Mouse (Mus musculus): ENCODE results near the gene 2010003K11Rik. TPM values are rescaled to one million over a fixed set of nuclear protein-coding genes. Genes with fewer than 3 reads are reported as not detected.

The 2010003K11Rik gene
- polyA plus RNA-seq, 1 experiment from 2014 or later = 0.61 TPM

DNA sequence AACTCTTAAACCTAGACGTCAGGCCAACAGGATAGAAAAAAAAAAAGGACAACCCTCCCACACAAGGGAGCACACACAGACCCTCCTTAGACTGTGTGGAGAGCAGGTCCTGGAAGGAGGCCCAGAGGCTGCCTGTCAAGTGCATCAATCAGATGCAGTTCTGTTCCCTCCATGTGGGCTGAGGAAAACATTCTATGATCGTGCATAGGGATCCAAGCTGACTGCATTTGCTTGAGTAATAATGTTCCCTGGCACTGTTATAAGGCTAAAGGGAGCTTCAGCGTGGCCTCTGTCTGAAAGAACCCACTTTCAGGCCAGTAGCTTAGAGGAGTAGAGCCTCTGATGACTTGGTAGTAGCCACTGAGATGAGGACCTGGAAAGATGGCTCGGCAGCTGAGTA lies 45.9 kb downstream of the 2010003K11Rik start:
- Histone ChIP-seq H3K4me3 (replicated peaks; ENCODE audit: low read depth, low read length) (no peak overlapping the region), H3K4me2 (ENCODE audit: low read length) (no peak overlapping the region), H3K27me3 (ENCODE audit: insufficient read depth, low read length) (no peaks in the 10 kb centered on the region), H3K9ac (ENCODE audit: low read depth, low read length) (no peak overlapping the region), H3K9me3 (replicated peaks; ENCODE audit: low read length) (no peaks in the 10 kb centered on the region), H3K4me1 (replicated peaks; ENCODE audit: insufficient read depth, low read length) (0 out of 2 replicates have a peak, but pooled peaks cover 3% of the 10 kb centered on the region), H3K36me3 (ENCODE audit: insufficient read depth, low read length) (no peaks in the 10 kb centered on the region), H3K27ac (no peak overlapping the region)
- TF ChIP-seq CTCF (IDR thresholded peaks at IDR 0.05; ENCODE audit: low read depth) = no peak
- WGBS = 34% methylated on average over 4 of the region's 4 CpGs
- DNase-seq (ENCODE audit: low spot score) (no peak), ATAC-seq (replicated peaks; ENCODE audit: low FRiP score, low read depth) (no peak)

DNA sequence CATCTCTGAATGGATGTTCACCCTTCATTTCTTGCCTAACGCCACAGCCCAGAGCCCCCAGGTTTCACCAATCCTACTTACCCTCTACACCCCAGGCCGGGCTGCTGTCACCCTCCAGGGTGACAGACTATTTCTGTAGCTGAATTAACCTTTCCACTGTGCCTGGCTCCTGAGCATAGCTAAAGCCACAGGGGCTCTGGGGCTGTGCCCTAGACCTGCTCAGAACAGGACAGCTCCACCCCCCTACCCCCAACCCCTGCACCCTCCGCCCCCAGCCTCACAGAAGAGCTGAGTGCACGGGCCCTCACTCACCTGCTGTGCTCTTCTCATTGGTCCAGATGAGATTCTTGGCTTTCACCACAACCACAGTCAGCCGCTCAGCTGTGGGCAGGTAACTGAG lies 46.4 kb downstream of the 2010003K11Rik start:
- Histone ChIP-seq H3K9ac (ENCODE audit: low read depth, low read length) (no peak overlapping the region), H3K4me1 (replicated peaks; ENCODE audit: insufficient read depth, low read length) (0 out of 2 replicates have a peak, but pooled peaks cover 2% of the 10 kb centered on the region), H3K9me3 (replicated peaks; ENCODE audit: low read length) (no peaks in the 10 kb centered on the region), H3K27me3 (ENCODE audit: insufficient read depth, low read length) (no peaks in the 10 kb centered on the region), H3K27ac (no peak overlapping the region), H3K4me3 (replicated peaks; ENCODE audit: low read depth, low read length) (no peak overlapping the region), H3K36me3 (ENCODE audit: insufficient read depth, low read length) (no peaks in the 10 kb centered on the region), H3K4me2 (ENCODE audit: low read length) (no peak overlapping the region)
- ATAC-seq (replicated peaks; ENCODE audit: low FRiP score, low read depth) (no peak), DNase-seq (ENCODE audit: low spot score) (no peak)
- no peak for TF ChIP-seq CTCF (IDR thresholded peaks at IDR 0.05; ENCODE audit: low read depth)
- 39% methylated on average over 5 of the region's 5 CpGs for WGBS

DNA sequence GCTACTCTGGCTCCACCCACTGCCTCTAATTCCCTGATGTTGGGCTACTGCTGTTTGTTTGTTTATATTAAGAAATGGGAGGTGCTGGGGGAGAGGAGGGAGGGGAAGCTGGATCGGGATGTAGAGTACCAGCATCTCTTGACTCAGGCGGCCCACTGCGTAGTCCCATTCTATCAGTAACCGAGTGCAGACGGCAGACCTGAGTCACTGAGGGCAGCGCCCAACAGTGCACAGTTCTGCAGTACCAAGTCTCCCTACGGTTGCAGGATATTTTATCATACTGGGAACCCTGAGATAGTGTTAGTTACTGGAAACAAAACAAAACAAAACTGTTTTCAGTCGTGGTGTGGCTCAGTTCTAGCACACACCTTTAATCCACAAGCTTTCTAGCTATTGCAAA lies 47.3 kb downstream of the 2010003K11Rik start:
- H3K4me2 ChIP-seq (ENCODE audit: low read length) = no peak overlapping the region
- H3K4me1 ChIP-seq (replicated peaks; ENCODE audit: insufficient read depth, low read length) = no peaks in the 10 kb centered on the region
- H3K27me3 ChIP-seq (ENCODE audit: insufficient read depth, low read length) = no peaks in the 10 kb centered on the region
- H3K9me3 ChIP-seq (replicated peaks; ENCODE audit: low read length) = no peaks in the 10 kb centered on the region
- no peak overlapping the region for H3K27ac ChIP-seq
- no peak overlapping the region for H3K4me3 ChIP-seq (replicated peaks; ENCODE audit: low read depth, low read length)
- 70% methylated on average over 8 of the region's 8 CpGs for WGBS
- H3K9ac ChIP-seq (ENCODE audit: low read depth, low read length) = no peak overlapping the region
- ATAC-seq (replicated peaks; ENCODE audit: low FRiP score, low read depth) = no peak
- no peak for DNase-seq (ENCODE audit: low spot score)
- no peaks in the 10 kb centered on the region for H3K36me3 ChIP-seq (ENCODE audit: insufficient read depth, low read length)
- no peak for TF ChIP-seq CTCF (IDR thresholded peaks at IDR 0.05; ENCODE audit: low read depth)

DNA sequence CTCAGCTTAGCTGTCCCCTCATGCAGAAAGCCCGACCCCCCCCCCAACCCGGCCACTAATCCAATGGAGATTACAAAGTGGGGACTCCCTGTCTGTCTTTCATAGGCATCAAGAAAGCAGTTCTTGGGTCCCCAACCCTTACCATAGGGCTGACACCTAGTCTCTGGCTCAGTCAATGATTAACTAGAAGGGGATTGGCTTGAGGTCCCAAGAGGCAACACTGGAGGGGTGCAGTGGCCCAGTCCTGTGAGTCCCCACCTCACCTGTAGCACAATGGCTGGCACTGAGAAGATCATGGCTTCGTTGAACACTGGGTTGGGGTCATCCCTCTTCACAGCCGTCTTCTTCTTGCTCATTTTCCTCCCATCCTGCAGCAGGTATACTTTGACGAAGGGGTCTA lies 47.7 kb downstream of the 2010003K11Rik start:
- Histone ChIP-seq H3K4me3 (replicated peaks; ENCODE audit: low read depth, low read length) (no peak overlapping the region), H3K9me3 (replicated peaks; ENCODE audit: low read length) (no peaks in the 10 kb centered on the region), H3K4me1 (replicated peaks; ENCODE audit: insufficient read depth, low read length) (no peaks in the 10 kb centered on the region), H3K9ac (ENCODE audit: low read depth, low read length) (no peak overlapping the region), H3K27ac (no peak overlapping the region), H3K27me3 (ENCODE audit: insufficient read depth, low read length) (no peaks in the 10 kb centered on the region), H3K4me2 (ENCODE audit: low read length) (no peak overlapping the region), H3K36me3 (ENCODE audit: insufficient read depth, low read length) (no peaks in the 10 kb centered on the region)
- DNase-seq (ENCODE audit: low spot score) = no peak
- no peak for ATAC-seq (replicated peaks; ENCODE audit: low FRiP score, low read depth)
- 62% methylated on average over 5 of the region's 5 CpGs for WGBS
- TF ChIP-seq CTCF (IDR thresholded peaks at IDR 0.05; ENCODE audit: low read depth) = no peak

GRCm38 (mm10) chr19:4449230-4449629 lies 49.2 kb downstream of the 2010003K11Rik start:
- Histone ChIP-seq H3K36me3 (ENCODE audit: insufficient read depth, low read length) (no peaks in the 10 kb centered on the region), H3K27me3 (ENCODE audit: insufficient read depth, low read length) (no peaks in the 10 kb centered on the region), H3K4me1 (replicated peaks; ENCODE audit: insufficient read depth, low read length) (no peaks in the 10 kb centered on the region), H3K4me2 (ENCODE audit: low read length) (no peak overlapping the region), H3K9ac (ENCODE audit: low read depth, low read length) (no peak overlapping the region), H3K4me3 (replicated peaks; ENCODE audit: low read depth, low read length) (no peak overlapping the region), H3K27ac (no peak overlapping the region), H3K9me3 (replicated peaks; ENCODE audit: low read length) (no peaks in the 10 kb centered on the region)
- no peak for ATAC-seq (replicated peaks; ENCODE audit: low FRiP score, low read depth)
- no peak for TF ChIP-seq CTCF (IDR thresholded peaks at IDR 0.05; ENCODE audit: low read depth)
- no peak for DNase-seq (ENCODE audit: low spot score)
- WGBS = 94% methylated on average over 9 of the region's 9 CpGs

- Histone ChIP-seq H3K4me3 (replicated peaks; ENCODE audit: low read depth, low read length) (no peak overlapping the region), H3K4me1 (replicated peaks; ENCODE audit: insufficient read depth, low read length) (no peaks in the 10 kb centered on the region), H3K9me3 (replicated peaks; ENCODE audit: low read length) (no peaks in the 10 kb centered on the region), H3K27me3 (ENCODE audit: insufficient read depth, low read length) (no peaks in the 10 kb centered on the region), H3K27ac (no peak overlapping the region), H3K36me3 (ENCODE audit: insufficient read depth, low read length) (0 out of 2 replicates have a peak, but pooled peaks cover 4% of the 10 kb centered on the region), H3K9ac (ENCODE audit: low read depth, low read length) (no peak overlapping the region), H3K4me2 (ENCODE audit: low read length) (no peak overlapping the region)
- TF ChIP-seq CTCF (IDR thresholded peaks at IDR 0.05; ENCODE audit: low read depth) = no peak
- ATAC-seq (replicated peaks; ENCODE audit: low FRiP score, low read depth) = no peak
- DNase-seq (ENCODE audit: low spot score) = no peak
- 93% methylated on average over 9 of the region's 9 CpGs for WGBS
Measured at GRCm38 (mm10) chr19:4447445-4447844, 50.9 kb downstream of the 2010003K11Rik start.

Other genes starting within 250 kb of the 2010003K11Rik start
- gene Ssh3, start 229.4 kb downstream of the 2010003K11Rik start, polyA plus RNA-seq (2015; fragmentation: Nextera tagmentation; extraction: Ambion mirVana) = 15.6 and 18.8 TPM in 2 replicates
- gene Ankrd13d, start 215.4 kb downstream of the 2010003K11Rik start, polyA plus RNA-seq (2015; fragmentation: Nextera tagmentation; extraction: Ambion mirVana) = 3.9 and 5.4 TPM in 2 replicates
- 12.8 and 14.4 TPM in 2 replicates for gene Grk2, start 192.4 kb downstream of the 2010003K11Rik start, polyA plus RNA-seq (2015; fragmentation: Nextera tagmentation; extraction: Ambion mirVana)
- 30.0 and 32.8 TPM in 2 replicates for gene Kdm2a, start 100.3 kb downstream of the 2010003K11Rik start, polyA plus RNA-seq (2015; fragmentation: Nextera tagmentation; extraction: Ambion mirVana)
- 49.3 and 49.7 TPM in 2 replicates for gene Rhod, start 59.2 kb downstream of the 2010003K11Rik start, polyA plus RNA-seq (2015; fragmentation: Nextera tagmentation; extraction: Ambion mirVana)
- 1.5 and 1.8 TPM in 2 replicates for gene Syt12, start 21.1 kb downstream of the 2010003K11Rik start, polyA plus RNA-seq (2015; fragmentation: Nextera tagmentation; extraction: Ambion mirVana)
- 57.6 and 66.9 TPM in 2 replicates for gene Pcx, start 11.9 kb upstream of the 2010003K11Rik start, polyA plus RNA-seq (2015; fragmentation: Nextera tagmentation; extraction: Ambion mirVana)
- gene Lrfn4, start 117.1 kb upstream of the 2010003K11Rik start, polyA plus RNA-seq (2015; fragmentation: Nextera tagmentation; extraction: Ambion mirVana) = 6.6 and 8.4 TPM in 2 replicates
- 65.1 and 66.9 TPM in 2 replicates for gene Rce1, start 127.1 kb upstream of the 2010003K11Rik start, polyA plus RNA-seq (2015; fragmentation: Nextera tagmentation; extraction: Ambion mirVana)
- gene Gm960, start 200.1 kb upstream of the 2010003K11Rik start, polyA plus RNA-seq (2015; fragmentation: Nextera tagmentation; extraction: Ambion mirVana) = 2.5 and 3.2 TPM in 2 replicates
- gene Sptbn2, start 212.6 kb upstream of the 2010003K11Rik start, polyA plus RNA-seq (2015; fragmentation: Nextera tagmentation; extraction: Ambion mirVana) = 2.6 and 3.0 TPM in 2 replicates